Mouse (Mus musculus): ENCODE data around the gene Gm11549. TPM values are rescaled to one million over a fixed set of nuclear protein-coding genes. Genes with fewer than 3 reads are reported as not detected.

Gene Gm11549
- polyA plus RNA-seq, 1 experiment: not detected

DNA sequence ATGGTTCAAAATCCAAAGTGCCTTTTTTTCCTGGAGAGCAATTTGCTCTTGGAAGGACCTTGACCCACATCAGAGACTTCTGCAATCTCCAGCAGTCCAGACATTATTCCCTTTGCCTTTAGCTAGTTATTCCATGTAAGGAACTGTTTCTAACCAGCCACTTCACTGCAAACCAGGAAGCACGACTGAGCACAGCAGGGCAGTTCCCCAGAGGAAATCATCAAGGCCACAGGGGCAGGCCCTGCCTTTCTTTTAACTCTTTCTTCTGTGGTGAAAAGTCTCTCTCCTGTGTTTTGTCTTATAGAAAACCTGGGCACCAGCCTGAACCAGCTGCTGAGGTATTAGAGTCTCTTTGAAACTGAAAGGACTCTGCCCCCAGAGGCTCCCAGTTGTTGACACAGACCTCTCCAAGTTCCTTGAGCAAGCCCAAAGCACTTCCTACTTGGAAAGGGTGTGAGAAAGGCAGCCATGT lies 11.6 kb upstream of the Gm11549 start:
- Histone ChIP-seq H3ac (ENCODE audit: control insufficient read depth, insufficient read length) (no peak overlapping the region), H3K4me2 (ENCODE audit: low read depth) (no peak overlapping the region), H3K36me3 (ENCODE audit: control insufficient read depth, insufficient read depth) (no peaks in the 10 kb centered on the region), H3K27me3 (ENCODE audit: control insufficient read depth, insufficient read depth, insufficient read length) (no peaks in the 10 kb centered on the region), H3K79me2 (ENCODE audit: control insufficient read depth, insufficient read depth) (no peaks in the 10 kb centered on the region), H3K4me3 (no peak overlapping the region)
- TF ChIP-seq CEBPB (IDR thresholded peaks at IDR 0.05; ENCODE audit: insufficient read depth, poor library complexity, severe bottlenecking) (no peak), TCF12 (IDR thresholded peaks at IDR 0.05; ENCODE audit: insufficient read depth, poor library complexity, severe bottlenecking) (no peak), TCF3 (IDR thresholded peaks at IDR 0.05; ENCODE audit: insufficient read length, low read depth) (no peak), E2F4 (IDR thresholded peaks at IDR 0.05; ENCODE audit: insufficient read depth) (no peak), MYOG (IDR thresholded peaks at IDR 0.05; ENCODE audit: control insufficient read depth in 1 of 3, insufficient read depth in 1 of 3, insufficient read length in 2 of 3, low read depth in 2 of 3) (no peak), MAX (IDR thresholded peaks at IDR 0.05; ENCODE audit: low read depth) (no peak), MYOD1 (IDR thresholded peaks at IDR 0.05; ENCODE audit: control insufficient read depth in 1 of 3, insufficient read length in 2 of 3, low read depth in 2 of 3) (no peak), SRF (IDR thresholded peaks at IDR 0.05; ENCODE audit: control insufficient read depth, insufficient read length, low read depth) (no peak), USF1 (IDR thresholded peaks at IDR 0.05; ENCODE audit: low read depth) (no peak), POLR2AphosphoS2 (IDR thresholded peaks at IDR 0.05; ENCODE audit: insufficient read length, low read depth) (no peak), REST (IDR thresholded peaks at IDR 0.05; ENCODE audit: insufficient read depth, insufficient read length) (no peak), POLR2A (IDR thresholded peaks at IDR 0.05; ENCODE audit: insufficient read length, low read depth) (no peak)

DNA sequence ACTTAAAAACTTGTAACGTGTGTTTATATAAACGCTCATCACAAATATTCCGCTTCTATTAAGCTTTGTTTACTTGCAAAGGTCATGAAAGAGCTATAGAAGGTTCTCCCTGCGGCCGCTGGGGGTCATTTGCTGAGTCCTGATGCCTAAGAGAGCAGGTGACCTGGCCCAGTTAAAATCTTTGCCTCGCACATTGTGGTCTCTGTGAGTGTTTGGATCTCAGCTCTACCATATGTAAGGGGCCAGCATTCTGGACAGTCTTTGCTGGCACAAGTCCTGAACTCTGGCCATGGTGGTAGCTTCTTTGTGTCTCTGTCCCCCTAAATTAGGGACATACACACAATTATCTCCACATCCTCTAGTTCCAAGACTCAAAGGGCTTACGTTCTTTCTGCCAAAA lies 11.1 kb upstream of the Gm11549 start:
- H3K4me2 ChIP-seq (ENCODE audit: low read depth): no peak overlapping the region
- no peak for TF ChIP-seq MAX (IDR thresholded peaks at IDR 0.05; ENCODE audit: low read depth)
- H3K27me3 ChIP-seq (ENCODE audit: control insufficient read depth, insufficient read depth, insufficient read length): no peaks in the 10 kb centered on the region
- H3ac ChIP-seq (ENCODE audit: control insufficient read depth, insufficient read length): no peak overlapping the region
- H3K4me3 ChIP-seq: no peak overlapping the region
- no peaks in the 10 kb centered on the region for H3K79me2 ChIP-seq (ENCODE audit: control insufficient read depth, insufficient read depth)
- no peaks in the 10 kb centered on the region for H3K36me3 ChIP-seq (ENCODE audit: control insufficient read depth, insufficient read depth)

DNA sequence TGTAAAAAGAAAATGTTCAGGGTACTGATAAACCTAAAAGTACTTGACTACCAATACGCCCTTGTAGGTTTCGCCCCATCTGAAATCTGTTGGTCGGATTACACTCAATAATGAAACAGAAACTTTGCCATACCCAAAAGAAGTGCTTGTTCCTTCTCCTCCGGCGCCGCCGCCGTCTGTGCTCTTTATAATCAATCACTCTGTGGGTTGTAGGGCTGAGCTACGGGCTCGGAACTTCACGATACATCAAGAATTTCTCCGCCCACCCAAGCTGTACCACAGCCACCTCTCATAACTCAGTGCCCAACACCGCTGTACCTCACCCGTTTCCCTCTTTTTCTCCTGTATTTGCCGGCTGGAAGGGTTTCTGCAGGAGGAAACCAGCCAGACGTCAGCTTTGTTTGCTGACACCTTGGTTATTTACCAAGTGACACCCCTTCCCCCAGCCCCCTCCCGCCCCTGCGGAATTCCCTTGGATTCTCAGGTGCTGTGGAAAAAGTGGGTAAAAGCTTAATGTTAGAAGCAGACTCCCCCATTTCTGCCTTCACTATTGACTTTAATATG lies 10.4 kb upstream of the Gm11549 start:
- Histone ChIP-seq H3K27me3 (ENCODE audit: control insufficient read depth, insufficient read depth, insufficient read length) (no peaks in the 10 kb centered on the region), H3ac (ENCODE audit: control insufficient read depth, insufficient read length) (no peak overlapping the region), H3K4me2 (ENCODE audit: low read depth) (no peak overlapping the region), H3K79me2 (ENCODE audit: control insufficient read depth, insufficient read depth) (no peaks in the 10 kb centered on the region), H3K36me3 (ENCODE audit: control insufficient read depth, insufficient read depth) (no peaks in the 10 kb centered on the region), H3K4me3 (no peak overlapping the region)
- TF ChIP-seq REST (IDR thresholded peaks at IDR 0.05; ENCODE audit: insufficient read depth, insufficient read length): no peak
- no peak for TF ChIP-seq USF1 (IDR thresholded peaks at IDR 0.05; ENCODE audit: low read depth)
- no peak for TF ChIP-seq MYOD1 (IDR thresholded peaks at IDR 0.05; ENCODE audit: control insufficient read depth in 1 of 3, insufficient read length in 2 of 3, low read depth in 2 of 3)
- no peak for TF ChIP-seq TCF12 (IDR thresholded peaks at IDR 0.05; ENCODE audit: insufficient read depth, poor library complexity, severe bottlenecking)
- TF ChIP-seq CEBPB (IDR thresholded peaks at IDR 0.05; ENCODE audit: insufficient read depth, poor library complexity, severe bottlenecking): no peak
- TF ChIP-seq MYOG (IDR thresholded peaks at IDR 0.05; ENCODE audit: control insufficient read depth in 1 of 3, insufficient read depth in 1 of 3, insufficient read length in 2 of 3, low read depth in 2 of 3): no peak
- TF ChIP-seq MAX (IDR thresholded peaks at IDR 0.05; ENCODE audit: low read depth): no peak
- TF ChIP-seq POLR2A (IDR thresholded peaks at IDR 0.05; ENCODE audit: insufficient read length, low read depth): no peak
- no peak for TF ChIP-seq E2F4 (IDR thresholded peaks at IDR 0.05; ENCODE audit: insufficient read depth)
- TF ChIP-seq TCF3 (IDR thresholded peaks at IDR 0.05; ENCODE audit: insufficient read length, low read depth): no peak
- TF ChIP-seq SRF (IDR thresholded peaks at IDR 0.05; ENCODE audit: control insufficient read depth, insufficient read length, low read depth): no peak
- no peak for TF ChIP-seq POLR2AphosphoS2 (IDR thresholded peaks at IDR 0.05; ENCODE audit: insufficient read length, low read depth)

DNA sequence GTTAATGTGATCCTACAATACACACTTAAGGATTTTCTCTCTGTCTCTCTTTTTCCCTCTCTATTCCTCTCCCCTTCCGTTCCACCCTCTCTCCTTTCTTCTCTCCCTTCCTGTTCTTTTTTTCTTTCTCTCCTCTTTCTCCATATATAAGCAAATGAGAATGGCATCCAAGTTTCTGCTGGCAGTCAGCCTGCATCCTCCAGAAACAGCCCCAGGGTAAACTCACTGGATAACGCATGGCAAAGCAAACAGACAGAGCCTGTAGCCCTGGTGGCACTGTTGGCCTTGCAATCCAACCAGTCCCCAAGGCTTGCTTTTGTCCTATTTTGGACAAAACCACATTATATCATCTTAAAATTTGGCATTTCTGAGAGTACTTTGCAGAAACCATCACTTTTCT lies 9.6 kb upstream of the Gm11549 start:
- H3K4me2 ChIP-seq (ENCODE audit: low read depth): no peak overlapping the region
- TF ChIP-seq MYOD1 (IDR thresholded peaks at IDR 0.05; ENCODE audit: control insufficient read depth in 1 of 3, insufficient read length in 2 of 3, low read depth in 2 of 3) (no peak), SRF (IDR thresholded peaks at IDR 0.05; ENCODE audit: control insufficient read depth, insufficient read length, low read depth) (no peak), TCF3 (IDR thresholded peaks at IDR 0.05; ENCODE audit: insufficient read length, low read depth) (no peak), REST (IDR thresholded peaks at IDR 0.05; ENCODE audit: insufficient read depth, insufficient read length) (no peak), MYOG (IDR thresholded peaks at IDR 0.05; ENCODE audit: control insufficient read depth in 1 of 3, insufficient read depth in 1 of 3, insufficient read length in 2 of 3, low read depth in 2 of 3) (no peak), POLR2A (IDR thresholded peaks at IDR 0.05; ENCODE audit: insufficient read length, low read depth) (no peak), CEBPB (IDR thresholded peaks at IDR 0.05; ENCODE audit: insufficient read depth, poor library complexity, severe bottlenecking) (no peak), POLR2AphosphoS2 (IDR thresholded peaks at IDR 0.05; ENCODE audit: insufficient read length, low read depth) (no peak), TCF12 (IDR thresholded peaks at IDR 0.05; ENCODE audit: insufficient read depth, poor library complexity, severe bottlenecking) (no peak), E2F4 (IDR thresholded peaks at IDR 0.05; ENCODE audit: insufficient read depth) (no peak), USF1 (IDR thresholded peaks at IDR 0.05; ENCODE audit: low read depth) (no peak)

DNA sequence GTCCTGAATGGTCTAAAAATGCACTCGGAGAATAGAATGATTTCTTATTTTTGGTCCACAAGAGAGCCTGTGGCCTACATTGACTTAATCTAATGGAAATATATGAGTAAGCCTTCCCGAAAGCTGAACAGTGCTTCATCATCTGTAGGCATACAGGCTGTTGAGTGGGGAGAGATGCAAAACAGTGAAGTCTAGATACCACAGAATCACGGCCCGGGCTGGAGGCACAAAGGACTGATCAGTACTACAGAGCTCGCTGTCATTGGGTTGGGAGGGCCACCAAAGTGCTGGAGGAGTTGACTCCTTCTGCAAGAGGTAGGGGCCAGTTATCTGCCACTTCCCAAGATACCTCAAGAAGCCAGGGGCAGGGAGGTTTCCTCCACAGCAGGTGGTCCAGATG lies 9.2 kb upstream of the Gm11549 start:
- Histone ChIP-seq H3K4me3 (no peak overlapping the region), H3K4me2 (ENCODE audit: low read depth) (no peak overlapping the region), H3K79me2 (ENCODE audit: control insufficient read depth, insufficient read depth) (no peaks in the 10 kb centered on the region), H3K27me3 (ENCODE audit: control insufficient read depth, insufficient read depth, insufficient read length) (no peaks in the 10 kb centered on the region), H3ac (ENCODE audit: control insufficient read depth, insufficient read length) (no peak overlapping the region), H3K36me3 (ENCODE audit: control insufficient read depth, insufficient read depth) (no peaks in the 10 kb centered on the region)
- TF ChIP-seq MYOD1 (IDR thresholded peaks at IDR 0.05; ENCODE audit: control insufficient read depth in 1 of 3, insufficient read length in 2 of 3, low read depth in 2 of 3): no peak
- TF ChIP-seq REST (IDR thresholded peaks at IDR 0.05; ENCODE audit: insufficient read depth, insufficient read length): no peak
- no peak for TF ChIP-seq POLR2AphosphoS2 (IDR thresholded peaks at IDR 0.05; ENCODE audit: insufficient read length, low read depth)
- no peak for TF ChIP-seq POLR2A (IDR thresholded peaks at IDR 0.05; ENCODE audit: insufficient read length, low read depth)
- no peak for TF ChIP-seq CEBPB (IDR thresholded peaks at IDR 0.05; ENCODE audit: insufficient read depth, poor library complexity, severe bottlenecking)
- TF ChIP-seq TCF3 (IDR thresholded peaks at IDR 0.05; ENCODE audit: insufficient read length, low read depth): no peak
- no peak for TF ChIP-seq USF1 (IDR thresholded peaks at IDR 0.05; ENCODE audit: low read depth)
- no peak for TF ChIP-seq MAX (IDR thresholded peaks at IDR 0.05; ENCODE audit: low read depth)
- TF ChIP-seq SRF (IDR thresholded peaks at IDR 0.05; ENCODE audit: control insufficient read depth, insufficient read length, low read depth): no peak
- no peak for TF ChIP-seq TCF12 (IDR thresholded peaks at IDR 0.05; ENCODE audit: insufficient read depth, poor library complexity, severe bottlenecking)
- no peak for TF ChIP-seq E2F4 (IDR thresholded peaks at IDR 0.05; ENCODE audit: insufficient read depth)
- TF ChIP-seq MYOG (IDR thresholded peaks at IDR 0.05; ENCODE audit: control insufficient read depth in 1 of 3, insufficient read depth in 1 of 3, insufficient read length in 2 of 3, low read depth in 2 of 3): no peak

More for the DNA sequence above, 9.6 kb upstream of the Gm11549 start:
- Histone ChIP-seq H3K4me3 (no peak overlapping the region), H3ac (ENCODE audit: control insufficient read depth, insufficient read length) (no peak overlapping the region), H3K27me3 (ENCODE audit: control insufficient read depth, insufficient read depth, insufficient read length) (no peaks in the 10 kb centered on the region), H3K79me2 (ENCODE audit: control insufficient read depth, insufficient read depth) (no peaks in the 10 kb centered on the region), H3K36me3 (ENCODE audit: control insufficient read depth, insufficient read depth) (no peaks in the 10 kb centered on the region)

All from myocyte (in vitro differentiated cells).